Mouse (Mus musculus) MEL (cell line): Measurements from ENCODE around the gene Eid1. TPM values are rescaled to one million over a fixed set of nuclear protein-coding genes. Genes with fewer than 3 reads are reported as not detected.

Experiments used
- DNase-seq: peaks from one replicate; pipeline ENCODE4 v3.0.0; 2011; ENCODE audit warnings: low read depth, low spot score
- H3K27ac ChIP-seq: 2 replicates; pipeline ENCODE4 v1.5.1; 2012; ENCODE audit warnings: low read depth, mild to moderate bottlenecking, control low read depth, low read length, moderate library complexity; ENCODE audit not compliant: control insufficient read depth
- H3K27me3 ChIP-seq, 2 experiments: fragments of 150-350 bp in 1 of 2; sonication (generic) in 1 of 2; 2 replicates each; pipeline ENCODE4 v1.6.1; 2012; ENCODE audit warnings: low read length in 2 of 2, mild to moderate bottlenecking in 2 of 2, improper control_type of control experiment in 1 of 2, moderate library complexity in 1 of 2; ENCODE audit not compliant: insufficient read depth in 2 of 2, control insufficient read depth in 1 of 2
- H3K36me3 ChIP-seq, 2 experiments: 2 replicates each; pipeline ENCODE4 v1.6.1; 2012 to 2014; ENCODE audit warnings: low read length in 2 of 2, improper control_type of control experiment in 1 of 2, inconsistent platforms in 1 of 2, mild to moderate bottlenecking in 1 of 2; ENCODE audit not compliant: insufficient read depth in 2 of 2, control insufficient read depth in 1 of 2
- H3K4me1 ChIP-seq, 2 experiments: fragments of 150-350 bp in 1 of 2; sonication (generic) in 1 of 2; 2 replicates each; pipeline ENCODE4 v1.6.1; 2012; ENCODE audit warnings: low read length in 2 of 2, improper control_type of control experiment in 1 of 2, mild to moderate bottlenecking in 1 of 2; ENCODE audit not compliant: insufficient read depth in 2 of 2, control insufficient read depth in 1 of 2
- H3K4me3 ChIP-seq, 2 experiments: fragments of 150-350 bp in 1 of 2; sonication (generic) in 1 of 2; 2 replicates each; pipeline ENCODE4 v1.5.1; 2012; ENCODE audit warnings: low read depth in 2 of 2, low read length in 2 of 2, mild to moderate bottlenecking in 2 of 2, moderate library complexity in 2 of 2, control low read depth in 1 of 2, improper control_type of control experiment in 1 of 2; ENCODE audit not compliant: control insufficient read depth in 1 of 2, insufficient read depth in 1 of 2
- H3K79me2 ChIP-seq: 2 replicates; pipeline ENCODE4 v1.6.1; 2012; ENCODE audit warnings: mild to moderate bottlenecking, low read length, moderate library complexity; ENCODE audit not compliant: control insufficient read depth, poor library complexity, insufficient read depth
- H3K9ac ChIP-seq: 2 replicates; pipeline ENCODE4 v1.6.1; 2012; ENCODE audit warnings: low read depth, mild to moderate bottlenecking, control low read depth, low read length, moderate library complexity; ENCODE audit not compliant: control insufficient read depth, poor library complexity, severe bottlenecking
- H3K9me3 ChIP-seq: fragments of 150-350 bp; sonication (generic); replicated peaks from 2 replicates; pipeline ENCODE4 v1.6.1; 2012; ENCODE audit warnings: mild to moderate bottlenecking, low read length, improper control_type of control experiment, moderate library complexity; ENCODE audit not compliant: insufficient read depth
- CHD1 ChIP-seq: IDR thresholded peaks from 2 replicates; pipeline ENCODE4 v1.6.1; 2012; ENCODE audit warnings: low read depth, mild to moderate bottlenecking, inconsistent platforms, low read length, improper control_type of control experiment
- CHD2 ChIP-seq: IDR thresholded peaks from 2 replicates; pipeline ENCODE4 v1.6.1; 2011; ENCODE audit warnings: low read length, improper control_type of control experiment
- ELF1 ChIP-seq: IDR thresholded peaks from 2 replicates; pipeline ENCODE4 v1.6.1; 2014; ENCODE audit warnings: low read depth, mild to moderate bottlenecking, inconsistent platforms, low read length, improper control_type of control experiment, moderate library complexity
- ETS1 ChIP-seq: IDR thresholded peaks from 2 replicates; pipeline ENCODE4 v1.6.1; 2012; ENCODE audit warnings: low read depth, mild to moderate bottlenecking, inconsistent platforms, low read length, improper control_type of control experiment, moderate library complexity
- GABPA ChIP-seq: IDR thresholded peaks from 2 replicates; pipeline ENCODE4 v1.6.1; 2012; ENCODE audit warnings: low read depth, mild to moderate bottlenecking, inconsistent platforms, low read length, improper control_type of control experiment, moderate library complexity
- HCFC1 ChIP-seq: IDR thresholded peaks from 2 replicates; pipeline ENCODE4 v1.6.1; 2012; ENCODE audit warnings: low read depth, mild to moderate bottlenecking, inconsistent platforms, low read length, improper control_type of control experiment, moderate library complexity
- JUND ChIP-seq: IDR thresholded peaks from 2 replicates; pipeline ENCODE4 v1.6.1; 2011; ENCODE audit warnings: low read depth, mild to moderate bottlenecking, improper control_type of control experiment, low read length
- KAT2A ChIP-seq: conservative IDR thresholded peaks from 2 replicates; pipeline ENCODE4 v1.6.1; 2012; ENCODE audit warnings: low read depth, low read length, improper control_type of control experiment, inconsistent platforms
- MAFK ChIP-seq: IDR thresholded peaks from 2 replicates; pipeline ENCODE4 v1.6.1; 2011; ENCODE audit warnings: low read depth, mild to moderate bottlenecking, low read length, improper control_type of control experiment, borderline replicate concordance
- MAX ChIP-seq: IDR thresholded peaks from 2 replicates; pipeline ENCODE4 v1.6.1; 2011; ENCODE audit warnings: low read length, improper control_type of control experiment
- MAZ ChIP-seq: IDR thresholded peaks from 2 replicates; pipeline ENCODE4 v1.6.1; 2012; ENCODE audit warnings: low read depth, mild to moderate bottlenecking, inconsistent platforms, low read length, improper control_type of control experiment
- MXI1 ChIP-seq: IDR thresholded peaks from 2 replicates; pipeline ENCODE4 v1.6.1; 2011; ENCODE audit warnings: mild to moderate bottlenecking, low read depth, low read length, improper control_type of control experiment
- MYB ChIP-seq: IDR thresholded peaks from 2 replicates; pipeline ENCODE4 v1.6.1; 2011; ENCODE audit warnings: mild to moderate bottlenecking, low read depth, low read length, improper control_type of control experiment
- NRF1 ChIP-seq: IDR thresholded peaks from 2 replicates; pipeline ENCODE4 v1.6.1; 2014; ENCODE audit warnings: low read depth, mild to moderate bottlenecking, inconsistent platforms, low read length, improper control_type of control experiment, moderate library complexity; ENCODE audit not compliant: poor library complexity, insufficient read depth, severe bottlenecking
- POLR2A ChIP-seq, 2 experiments: IDR thresholded peaks; 2 replicates each; pipeline ENCODE4 v1.6.1; 2011 to 2012; ENCODE audit warnings: low read length in 2 of 2, mild to moderate bottlenecking in 2 of 2, control low read depth in 1 of 2, improper control_type of control experiment in 1 of 2, low read depth in 1 of 2, moderate library complexity in 1 of 2; ENCODE audit not compliant: control insufficient read depth in 1 of 2, insufficient read depth in 1 of 2, poor library complexity in 1 of 2
- POLR2AphosphoS2 ChIP-seq: IDR thresholded peaks from 2 replicates; pipeline ENCODE4 v1.6.1; 2011; ENCODE audit warnings: low read length, improper control_type of control experiment
- POLR2AphosphoS5 ChIP-seq: IDR thresholded peaks from 2 replicates; pipeline ENCODE4 v1.6.1; 2012; ENCODE audit warnings: low read depth, borderline replicate concordance, mild to moderate bottlenecking, inconsistent platforms, low read length, moderate library complexity, mixed read lengths
- RAD21 ChIP-seq: IDR thresholded peaks from 2 replicates; pipeline ENCODE4 v1.6.1; 2011; ENCODE audit warnings: mild to moderate bottlenecking, low read depth, low read length, improper control_type of control experiment
- RCOR1 ChIP-seq: IDR thresholded peaks from 2 replicates; pipeline ENCODE4 v1.6.1; 2012; ENCODE audit warnings: low read depth, mild to moderate bottlenecking, inconsistent platforms, low read length, improper control_type of control experiment
- SIN3A ChIP-seq: IDR thresholded peaks from 2 replicates; pipeline ENCODE4 v1.6.1; 2012; ENCODE audit warnings: low read length, improper control_type of control experiment, inconsistent platforms
- TAL1 ChIP-seq: IDR thresholded peaks from 2 replicates; pipeline ENCODE4 v1.6.1; 2012; ENCODE audit warnings: mild to moderate bottlenecking, inconsistent platforms, low read length, moderate library complexity, mixed read lengths
- TBP ChIP-seq: IDR thresholded peaks from 2 replicates; pipeline ENCODE4 v1.8.0; 2011; ENCODE audit warnings: low read depth, low read length, improper control_type of control experiment
- TCF12 ChIP-seq: IDR thresholded peaks from 2 replicates; pipeline ENCODE4 v1.6.1; 2014; ENCODE audit warnings: low read depth, mild to moderate bottlenecking, inconsistent platforms, low read length, improper control_type of control experiment, moderate library complexity
- USF1 ChIP-seq: IDR thresholded peaks from 2 replicates; pipeline ENCODE4 v1.6.1; 2014; ENCODE audit warnings: low read depth, mild to moderate bottlenecking, inconsistent platforms, low read length, improper control_type of control experiment, moderate library complexity
- USF2 ChIP-seq, 2 experiments: IDR thresholded peaks; 2 replicates each; pipeline ENCODE4 v1.6.1; 2011 to 2012; ENCODE audit warnings: improper control_type of control experiment in 2 of 2, low read length in 2 of 2, borderline replicate concordance in 1 of 2, inconsistent platforms in 1 of 2, low read depth in 1 of 2, mild to moderate bottlenecking in 1 of 2; ENCODE audit not compliant: insufficient read depth in 1 of 2
- ZMIZ1 ChIP-seq: IDR thresholded peaks from 2 replicates; pipeline ENCODE4 v1.6.1; 2012; ENCODE audit warnings: low read depth, mild to moderate bottlenecking, inconsistent platforms, low read length, improper control_type of control experiment, moderate library complexity
- polyA plus RNA-seq, 2 experiments: library from polyadenylated mRNA; stranded (reverse) in 1 of 2; unstranded in 1 of 2; fragments of >175 nt in 1 of 2; fragments of >200 nt in 1 of 2; gene quantifications; 2 replicates each; pipeline versions ENCODE4 v1.2.1 to v1.2.4; 2012; ENCODE audit warnings: low replicate concordance in 2 of 2, low read depth in 1 of 2; ENCODE audit not compliant: insufficient read length in 2 of 2, insufficient read depth in 1 of 2, missing spikeins in 1 of 2
- total RNA-seq: library from RNA; depleted of rRNA; stranded (reverse); fragments of 300-350 nt; gene quantifications from 2 replicates; pipeline ENCODE4 v1.2.3, GENCODE M21; 2012

Gene Eid1
- total and polyA plus RNA-seq, 3 experiments: 16.4 to 33.9 TPM; not detected in 1

DNA sequence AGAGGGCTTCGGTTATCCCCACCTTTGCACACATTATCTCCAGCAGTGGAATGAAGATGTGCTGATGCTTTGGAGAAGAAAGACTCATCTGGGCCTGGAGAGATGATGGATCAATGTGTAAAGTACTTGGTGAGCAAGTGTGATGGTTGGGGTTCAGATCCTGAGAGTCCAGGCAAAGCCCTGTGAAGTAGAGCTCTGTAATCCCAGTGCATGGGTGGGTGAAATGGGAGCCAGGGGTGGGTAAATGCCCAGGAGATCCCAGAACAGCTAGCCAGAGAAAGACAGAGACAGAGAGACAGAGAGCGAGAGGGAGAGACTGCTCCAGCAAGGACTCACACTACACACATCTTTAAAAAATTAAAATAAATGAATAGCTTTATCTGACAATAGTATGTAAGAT, 19.6 kb upstream of the Eid1 start:
- H3K4me3 ChIP-seq: no peak overlapping the region

GRCm38 (mm10) chr2:125655391-125655790, 17.5 kb upstream of the Eid1 start:
- no peak for TF ChIP-seq ELF1
- TF ChIP-seq MXI1: no peak
- TF ChIP-seq RCOR1: no peak
- H3K4me3 ChIP-seq: no peak overlapping the region
- no peak overlapping the region for H3K27ac ChIP-seq

More for the DNA sequence above, 19.6 kb upstream of the Eid1 start:
- no peak overlapping the region for H3K9ac ChIP-seq
- no peak overlapping the region for H3K27ac ChIP-seq
- no peak for TF ChIP-seq TCF12
- TF ChIP-seq ELF1: no peak
- no peak for TF ChIP-seq GABPA
- no peak for TF ChIP-seq TBP
- no peak for TF ChIP-seq SIN3A
- TF ChIP-seq KAT2A: no peak
- TF ChIP-seq USF2 (IDR thresholded peaks at IDR 0.05; ENCODE audit: borderline replicate concordance in 1 of 2, insufficient read depth in 1 of 2, low read depth in 1 of 2, low read length in 2 of 2): no peak
- no peak for TF ChIP-seq ZMIZ1
- TF ChIP-seq MAZ: no peak
- TF ChIP-seq MYB: no peak
- TF ChIP-seq MAX: no peak
- H3K27me3 ChIP-seq: no peaks in the 10 kb centered on the region; a peak in 2 of 4 replicates
- DNase-seq: no peak
- H3K79me2 ChIP-seq: no peaks in the 10 kb centered on the region
- no peaks in the 10 kb centered on the region for H3K4me1 ChIP-seq
- no peaks in the 10 kb centered on the region for H3K9me3 ChIP-seq
- H3K36me3 ChIP-seq: no peaks in the 10 kb centered on the region

DNA sequence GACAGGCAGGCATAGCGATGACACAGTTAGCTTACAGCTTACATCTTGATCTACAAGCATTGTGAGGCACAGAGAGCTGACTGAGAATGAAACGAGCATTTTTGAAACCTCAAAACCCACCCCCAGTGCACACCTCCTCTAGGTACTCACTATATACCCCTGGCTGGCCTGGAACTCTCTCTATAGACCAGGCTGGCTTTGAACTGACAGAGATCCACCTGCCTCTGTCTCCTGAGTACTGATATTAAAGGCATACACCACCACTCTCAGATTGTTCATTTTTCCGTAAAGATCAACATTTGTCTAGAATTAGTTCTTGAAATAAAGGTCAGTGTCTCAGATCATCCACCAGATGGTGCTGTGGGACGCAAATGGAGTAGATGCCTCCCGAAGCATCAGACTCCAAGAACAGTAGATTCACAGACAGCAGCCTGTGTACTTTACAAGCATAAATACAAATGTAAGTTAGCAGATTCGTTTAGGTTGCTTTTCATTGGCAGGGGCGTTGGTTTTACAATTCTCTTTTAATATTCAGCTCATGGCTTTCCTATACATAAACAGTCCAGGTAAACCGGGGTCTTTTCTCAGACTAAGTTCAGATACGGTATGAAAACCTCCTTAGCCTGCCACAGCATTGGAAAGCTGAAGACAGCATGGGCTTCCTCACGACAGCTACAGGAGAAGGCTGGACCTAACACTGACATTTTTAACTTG, 12.9 kb upstream of the Eid1 start:
- no peak overlapping the region for H3K4me3 ChIP-seq
- TF ChIP-seq MAFK (no peak), POLR2AphosphoS2 (no peak), USF2 (IDR thresholded peaks at IDR 0.05; ENCODE audit: borderline replicate concordance in 1 of 2, insufficient read depth in 1 of 2, low read depth in 1 of 2, low read length in 2 of 2) (no peak), TAL1 (no peak), NRF1 (no peak), POLR2A (IDR thresholded peaks at IDR 0.05; ENCODE audit: control insufficient read depth in 1 of 2, insufficient read depth in 1 of 2, low read depth in 1 of 2, low read length in 2 of 2, poor library complexity in 1 of 2) (no peak), CHD1 (no peak), JUND (no peak), CHD2 (no peak), ETS1 (no peak), RCOR1 (no peak), USF1 (no peak), HCFC1 (no peak), POLR2AphosphoS5 (no peak), TBP (no peak), RAD21 (peak; percentile 98)

More at GRCm38 (mm10) chr2:125655391-125655790, 17.5 kb upstream of the Eid1 start:
- no peaks in the 10 kb centered on the region for H3K36me3 ChIP-seq
- H3K79me2 ChIP-seq: no peaks in the 10 kb centered on the region
- no peaks in the 10 kb centered on the region for H3K9me3 ChIP-seq
- H3K9ac ChIP-seq: no peak overlapping the region
- H3K27me3 ChIP-seq: no peaks in the 10 kb centered on the region
- no peaks in the 10 kb centered on the region for H3K4me1 ChIP-seq
- DNase-seq: no peak

More for the DNA sequence above, 12.9 kb upstream of the Eid1 start:
- peak; percentile 77 for DNase-seq
- peaks cover 0 to 5% of the 10 kb centered on the region in 2 experiments; a peak in 1 of 4 replicates for H3K36me3 ChIP-seq
- peaks cover under 1 to 19% of the 10 kb centered on the region in 2 experiments; a peak in 3 of 4 replicates for H3K4me1 ChIP-seq
- no peaks in the 10 kb centered on the region for H3K27me3 ChIP-seq
- no peaks in the 10 kb centered on the region for H3K79me2 ChIP-seq
- H3K9ac ChIP-seq: no peak overlapping the region
- H3K9me3 ChIP-seq: no peaks in the 10 kb centered on the region
- no peak overlapping the region for H3K27ac ChIP-seq
